Mouse (Mus musculus) testis, adult 2 months (tissue): Measurements from ENCODE around the gene Gm5447. TPM values are rescaled to one million over a fixed set of nuclear protein-coding genes. Genes with fewer than 3 reads are reported as not detected.

Experiments
- H3K27ac ChIP-seq: fragments of 200-500 bp; 2 replicates; pipeline ENCODE4 v1.5.1; 2012; ENCODE audit warnings: low read depth, low read length; ENCODE audit not compliant: control insufficient read depth, insufficient read depth
- H3K27me3 ChIP-seq: fragments of 200-500 bp; 2 replicates; pipeline ENCODE4 v1.6.1; 2012; ENCODE audit warnings: mild to moderate bottlenecking, low read length, moderate library complexity; ENCODE audit not compliant: control insufficient read depth, insufficient read depth
- H3K36me3 ChIP-seq: fragments of 200-500 bp; 2 replicates; pipeline ENCODE4 v1.6.1; 2012; ENCODE audit warnings: mild to moderate bottlenecking, low read length; ENCODE audit not compliant: control insufficient read depth, insufficient read depth
- H3K4me1 ChIP-seq: fragments of 200-500 bp; 2 replicates; pipeline ENCODE4 v1.6.1; 2012; ENCODE audit warnings: low read length; ENCODE audit not compliant: control insufficient read depth, insufficient read depth
- H3K4me3 ChIP-seq: fragments of 200-500 bp; 2 replicates; pipeline ENCODE4 v1.5.1; 2012; ENCODE audit warnings: low read depth, mild to moderate bottlenecking, low read length, moderate library complexity, mixed read lengths; ENCODE audit not compliant: control insufficient read depth
- CTCF ChIP-seq: fragments of 200-500 bp; IDR thresholded peaks from 2 replicates; pipeline ENCODE4 v1.5.1; 2012; ENCODE audit warnings: low read depth, mild to moderate bottlenecking, inconsistent platforms, low read length, moderate library complexity; ENCODE audit not compliant: control insufficient read depth, insufficient read depth, insufficient replicate concordance
- POLR2A ChIP-seq: fragments of 200-500 bp; IDR thresholded peaks from 2 replicates; pipeline ENCODE4 v1.6.1; 2012; ENCODE audit warnings: low read depth, mild to moderate bottlenecking, inconsistent platforms, low read length, moderate library complexity; ENCODE audit not compliant: control insufficient read depth
- polyA plus RNA-seq: library from polyadenylated mRNA; depleted of rRNA; stranded (reverse); fragments of >200 nt; gene quantifications from 2 replicates; pipeline ENCODE4 v1.2.3, GENCODE M21; 2012

The Gm5447 gene
- polyA plus RNA-seq, 1 experiment = 0.28 TPM

GRCm38 (mm10) chr13:30968311-30968710 is 5.7 kb upstream of the Gm5447 start:
- no peak overlapping the region for H3K27ac ChIP-seq
- no peak overlapping the region for H3K4me3 ChIP-seq
- no peaks in the 10 kb centered on the region for H3K36me3 ChIP-seq
- no peaks in the 10 kb centered on the region for H3K27me3 ChIP-seq
- TF ChIP-seq CTCF (no peak), POLR2A (no peak)
- H3K4me1 ChIP-seq = no peaks in the 10 kb centered on the region; the same call in 1 of the 2 replicates

GRCm38 (mm10) chr13:30971047-30971446 is 3.0 kb upstream of the Gm5447 start:
- no peak overlapping the region for H3K27ac ChIP-seq
- H3K4me1 ChIP-seq = peaks cover 6% of the 10 kb centered on the region
- H3K27me3 ChIP-seq = no peaks in the 10 kb centered on the region
- no peaks in the 10 kb centered on the region for H3K36me3 ChIP-seq
- TF ChIP-seq POLR2A (no peak), CTCF (no peak)
- H3K4me3 ChIP-seq = no peak overlapping the region

GRCm38 (mm10) chr13:30972102-30972501 is 1.9 kb upstream of the Gm5447 start:
- TF ChIP-seq CTCF = no peak
- TF ChIP-seq POLR2A = no peak
- Histone ChIP-seq H3K27ac (no peak overlapping the region), H3K36me3 (no peaks in the 10 kb centered on the region), H3K4me3 (no peak overlapping the region), H3K4me1 (peaks cover 6% of the 10 kb centered on the region), H3K27me3 (no peaks in the 10 kb centered on the region)

GRCm38 (mm10) chr13:30974247-30974630 is 235 bp downstream of the Gm5447 start:
- Histone ChIP-seq H3K27ac (peak overlapping the region; percentile 84), H3K27me3 (no peaks in the 10 kb centered on the region), H3K36me3 (no peaks in the 10 kb centered on the region), H3K4me1 (peaks cover 6% of the 10 kb centered on the region), H3K4me3 (peak overlapping the region; percentile 90)
- TF ChIP-seq POLR2A = no peak
- TF ChIP-seq CTCF = no peak

GRCm38 (mm10) chr13:30976536-30977084 is 2.6 kb downstream of the Gm5447 start:
- TF ChIP-seq CTCF = no peak
- TF ChIP-seq POLR2A = no peak
- H3K27me3 ChIP-seq = no peaks in the 10 kb centered on the region
- H3K27ac ChIP-seq = no peak overlapping the region
- H3K4me3 ChIP-seq = no peak overlapping the region
- H3K36me3 ChIP-seq = no peaks in the 10 kb centered on the region
- peaks cover 6% of the 10 kb centered on the region for H3K4me1 ChIP-seq

- Histone ChIP-seq H3K27ac (no peak overlapping the region), H3K4me3 (no peak overlapping the region), H3K4me1 (peaks cover 6% of the 10 kb centered on the region), H3K36me3 (no peaks in the 10 kb centered on the region), H3K27me3 (no peaks in the 10 kb centered on the region)
- TF ChIP-seq POLR2A (no peak), CTCF (no peak)
Observed at GRCm38 (mm10) chr13:30978224-30978623, 4.2 kb downstream of the Gm5447 start.

- H3K36me3 ChIP-seq = no peaks in the 10 kb centered on the region
- H3K4me3 ChIP-seq = no peak overlapping the region
- no peak overlapping the region for H3K27ac ChIP-seq
- peaks cover 2% of the 10 kb centered on the region; the same call in 1 of the 2 replicates for H3K4me1 ChIP-seq
- H3K27me3 ChIP-seq = no peaks in the 10 kb centered on the region
- TF ChIP-seq POLR2A = no peak
- TF ChIP-seq CTCF = peak; percentile 12; the same call in 1 of the 2 replicates
Observed at GRCm38 (mm10) chr13:30981666-30982065, 7.7 kb downstream of the Gm5447 start.
